In the genomic region with DNA sequence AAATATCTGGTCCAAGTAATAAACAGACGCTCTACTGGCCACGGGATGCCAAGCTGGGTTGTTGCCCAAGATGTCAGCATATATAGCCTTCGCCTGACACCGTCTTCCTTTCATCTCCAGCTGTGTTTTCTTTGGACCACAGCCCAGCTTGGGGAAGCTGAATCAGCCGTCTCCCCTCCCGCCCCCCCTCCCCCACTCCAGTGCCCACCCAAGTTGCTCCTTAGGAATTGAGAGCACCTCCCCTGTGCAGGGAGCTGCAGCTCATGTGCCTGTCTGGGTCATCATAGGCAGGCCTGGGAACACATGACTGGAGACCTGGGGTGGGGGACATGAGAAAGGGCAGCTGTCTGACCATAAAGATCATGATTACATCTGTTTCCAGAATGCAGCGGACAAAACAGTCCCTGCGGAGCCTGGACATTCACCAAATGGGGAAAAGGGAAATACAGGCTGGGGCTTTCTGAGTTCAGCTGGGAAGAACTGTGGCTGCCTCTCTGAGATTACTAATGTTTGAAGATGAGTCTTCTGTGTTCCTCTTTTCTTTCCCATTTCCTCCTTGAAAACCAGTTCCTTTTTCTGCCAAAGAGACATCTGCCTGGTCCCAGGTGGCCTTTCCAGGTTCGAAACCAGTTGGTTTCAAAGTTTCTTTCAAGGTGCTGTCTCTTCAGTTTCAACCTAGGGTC, we compare ENCODE assay signal across 7 mouse cellular contexts. TPM values are rescaled to one million over a fixed set of nuclear protein-coding genes. Genes with fewer than 3 reads are reported as not detected.
DNase-seq lines count a peak whose midpoint lies in the region; ATAC-seq lines count a peak whose summit lies in the region.

No protein-coding gene starts in this region.

- peaks cover 24 to 25% of the 10 kb centered on the region in 2 experiments for H3K4me1 ChIP-seq in heart, embryonic 14.5 days (ENCODE audit: control insufficient read depth in 2 of 2, insufficient read depth in 2 of 2, low read length in 2 of 2)
- peaks cover 42% of the 10 kb centered on the region for H3K4me1 ChIP-seq in liver, embryonic 15.5 days (replicated peaks)
- H3K4me1 ChIP-seq in stomach, embryonic 15.5 days, result peaks cover 45% of the 10 kb centered on the region

- H3K9ac ChIP-seq in heart, embryonic 14.5 days (ENCODE audit: low read length), result no peak overlapping the region
- H3K9ac ChIP-seq in liver, embryonic 15.5 days, result no peak overlapping the region
- no peak overlapping the region for H3K9ac ChIP-seq in stomach, embryonic 15.5 days

- peak overlapping the region; percentile 34 to 56; a peak in 2 of 4 replicates for H3K27ac ChIP-seq in heart, embryonic 14.5 days (replicated peaks in 1 of 2; ENCODE audit: control insufficient read depth in 1 of 2, insufficient read depth in 1 of 2, low read depth in 2 of 2, low read length in 2 of 2)
- H3K27ac ChIP-seq in liver, embryonic 15.5 days (replicated peaks), result peak overlapping the region; percentile 38
- peak overlapping the region; percentile 84 for H3K27ac ChIP-seq in stomach, embryonic 15.5 days

- H3K4me2 ChIP-seq in heart, embryonic 14.5 days (ENCODE audit: low read length), result 0 out of 2 replicates have a peak overlapping the region, but pooled peaks have one; percentile 17
- no peak overlapping the region for H3K4me2 ChIP-seq in liver, embryonic 15.5 days
- peak overlapping the region; percentile 0; the same call in 1 of the 2 replicates for H3K4me2 ChIP-seq in stomach, embryonic 15.5 days

- ATAC-seq in heart, embryonic 14.5 days (ENCODE audit: insufficient number of reproducible peaks, insufficient read depth, low FRiP score, low read depth), result peak; percentile 34; the same call in 1 of the 2 replicates
- no peak for ATAC-seq in liver, embryonic 15.5 days (ENCODE audit: insufficient read depth)
- ATAC-seq in stomach, embryonic 15.5 days (ENCODE audit: insufficient read depth, low FRiP score, low read depth), result peak; percentile 67

- peak; percentile 66 for DNase-seq in urinary bladder, postnatal 14 days (ENCODE audit: low spot score)
- DNase-seq in urinary bladder, adult 2 months (ENCODE audit: low spot score), result no peak
- peak; percentile 49 for DNase-seq in embryo, embryonic 11.5 days (ENCODE audit: low read depth, low spot score)
- no peak for DNase-seq in thymus, postnatal 14 days

- peaks cover 21% of the 10 kb centered on the region for H3K27me3 ChIP-seq in heart, embryonic 14.5 days (ENCODE audit: control insufficient read depth, insufficient read depth, low read length)
- peaks cover 30% of the 10 kb centered on the region for H3K27me3 ChIP-seq in liver, embryonic 15.5 days
- H3K27me3 ChIP-seq in stomach, embryonic 15.5 days (replicated peaks), result peaks cover 5% of the 10 kb centered on the region

- WGBS in heart, embryonic 14.5 days, result 46% methylated on average over 9 of the region's 9 CpGs
- WGBS in liver, embryonic 15.5 days (ENCODE audit: insufficient replicate concordance), result 36% methylated on average over 9 of the region's 9 CpGs
- WGBS in stomach, embryonic 15.5 days, result 19% methylated on average over 9 of the region's 9 CpGs

- no peaks in the 10 kb centered on the region for H3K9me3 ChIP-seq in heart, embryonic 14.5 days (ENCODE audit: control insufficient read depth, low read length)
- H3K9me3 ChIP-seq in liver, embryonic 15.5 days (replicated peaks), result no peaks in the 10 kb centered on the region
- H3K9me3 ChIP-seq in stomach, embryonic 15.5 days, result no peaks in the 10 kb centered on the region

- no peaks in the 10 kb centered on the region for H3K36me3 ChIP-seq in heart, embryonic 14.5 days (ENCODE audit: control insufficient read depth, insufficient read depth, low read length)
- H3K36me3 ChIP-seq in liver, embryonic 15.5 days (replicated peaks), result no peaks in the 10 kb centered on the region
- H3K36me3 ChIP-seq in stomach, embryonic 15.5 days, result no peaks in the 10 kb centered on the region

- H3K4me3 ChIP-seq in heart, embryonic 14.5 days (ENCODE audit: control insufficient read depth in 1 of 2, insufficient read depth in 1 of 2, low read depth in 1 of 2, low read length in 2 of 2), result no peak overlapping the region
- no peak overlapping the region for H3K4me3 ChIP-seq in liver, embryonic 15.5 days (replicated peaks)
- no peak overlapping the region for H3K4me3 ChIP-seq in stomach, embryonic 15.5 days (replicated peaks)

RNA-seq across cellular contexts. Expression of gene Pltp, which starts 4.8 kb away (rescaled TPM):
- 247 and 252 TPM in 2 replicates for polyA plus RNA-seq in urinary bladder, adult 2 months (2012; rRNA removed)
- 9.6 and 10.4 TPM in 2 replicates for polyA plus RNA-seq in heart, embryonic 14.5 days (2014; fragmentation: Nextera tagmentation; extraction: Ambion mirVana)
- polyA plus RNA-seq in liver, embryonic 15.5 days (2015; fragmentation: Nextera tagmentation; extraction: Ambion mirVana), result 17.8 and 23.5 TPM in 2 replicates
- polyA plus RNA-seq in stomach, embryonic 15.5 days (2015; fragmentation: Nextera tagmentation; extraction: Ambion mirVana), result 43.9 and 48.5 TPM in 2 replicates

RNA-seq across cellular contexts. Expression of gene Pcif1, which starts 16.8 kb away (rescaled TPM):
- polyA plus RNA-seq in urinary bladder, adult 2 months (2012; rRNA removed), result 27.8 and 29.4 TPM in 2 replicates
- 58.0 and 58.8 TPM in 2 replicates for polyA plus RNA-seq in heart, embryonic 14.5 days (2014; fragmentation: Nextera tagmentation; extraction: Ambion mirVana)
- 38.3 and 40.7 TPM in 2 replicates for polyA plus RNA-seq in liver, embryonic 15.5 days (2015; fragmentation: Nextera tagmentation; extraction: Ambion mirVana)
- 64.7 and 70.9 TPM in 2 replicates for polyA plus RNA-seq in stomach, embryonic 15.5 days (2015; fragmentation: Nextera tagmentation; extraction: Ambion mirVana)

RNA-seq across cellular contexts. Expression of gene Neurl2, which starts 29.1 kb away (rescaled TPM):
- polyA plus RNA-seq in urinary bladder, adult 2 months (2012; rRNA removed), result 12.5 and 15.3 TPM in 2 replicates
- polyA plus RNA-seq in heart, embryonic 14.5 days (2014; fragmentation: Nextera tagmentation; extraction: Ambion mirVana), result 54.6 and 55.1 TPM in 2 replicates
- 1.5 and 2.5 TPM in 2 replicates for polyA plus RNA-seq in liver, embryonic 15.5 days (2015; fragmentation: Nextera tagmentation; extraction: Ambion mirVana)
- 6.2 and 6.9 TPM in 2 replicates for polyA plus RNA-seq in stomach, embryonic 15.5 days (2015; fragmentation: Nextera tagmentation; extraction: Ambion mirVana)

RNA-seq across cellular contexts. Expression of gene Ctsa, which starts 29.6 kb away (rescaled TPM):
- polyA plus RNA-seq in urinary bladder, adult 2 months (2012; rRNA removed), result 200 and 235 TPM in 2 replicates
- polyA plus RNA-seq in heart, embryonic 14.5 days (2014; fragmentation: Nextera tagmentation; extraction: Ambion mirVana), result 178 TPM in 2 replicates
- polyA plus RNA-seq in liver, embryonic 15.5 days (2015; fragmentation: Nextera tagmentation; extraction: Ambion mirVana), result 75.4 and 81.1 TPM in 2 replicates
- polyA plus RNA-seq in stomach, embryonic 15.5 days (2015; fragmentation: Nextera tagmentation; extraction: Ambion mirVana), result 132 and 159 TPM in 2 replicates

RNA-seq across cellular contexts. Expression of gene Spata25, which starts 34.0 kb away (rescaled TPM):
- polyA plus RNA-seq in urinary bladder, adult 2 months (2012; rRNA removed), result 0.13 TPM in 1 of 2 replicates, not detected in the other
- polyA plus RNA-seq in heart, embryonic 14.5 days (2014; fragmentation: Nextera tagmentation; extraction: Ambion mirVana), result not detected in 2 replicates
- not detected in 2 replicates for polyA plus RNA-seq in liver, embryonic 15.5 days (2015; fragmentation: Nextera tagmentation; extraction: Ambion mirVana)
- not detected in 2 replicates for polyA plus RNA-seq in stomach, embryonic 15.5 days (2015; fragmentation: Nextera tagmentation; extraction: Ambion mirVana)

Comparison
In these comparisons a context has a peak if more than half of its experiments do, and no peak if none do; other contexts are left out.
1. DNase-seq: peak in urinary bladder, postnatal 14 days (single experiment) and embryo, embryonic 11.5 days (single experiment); none in urinary bladder, adult 2 months (single experiment) and thymus, postnatal 14 days (single experiment).
2. Peak in every context shown above with its lines, with median percentiles within 50 percentile points of each other: H3K27ac ChIP-seq.